17 mouse cellular contexts compared by ENCODE assay signal in genomic region chr17:18718275-18718674, GRCm38 (mm10).
"Had no signal": no experiment of that assay in that cellular context is flagged by ENCODE, and none has a peak within 500 bp of the region (broad histone marks: within the 10 kb centered on the region; RNA-seq: fewer than 3 reads in every experiment).

No protein-coding gene starts in this region.

- H3K27ac ChIP-seq: limb, embryonic 10.5 days; limb, embryonic 13.5 days; liver, embryonic 12.5 days; liver, embryonic 15.5 days; lung, embryonic 15.5 days; midbrain, embryonic 10.5 days; midbrain, embryonic 13.5 days had no signal

- H3K27me3 ChIP-seq: limb, embryonic 13.5 days; liver, embryonic 12.5 days; liver, embryonic 15.5 days; lung, embryonic 15.5 days; megakaryocyte, embryonic 14.5 days; midbrain, embryonic 13.5 days had no signal

- H3K9me3 ChIP-seq: liver, embryonic 15.5 days had no signal

- DNase-seq: kidney, adult 9 months; kidney, postnatal 14 days; kidney, postnatal 4 days; liver; lung, adult 18-20 months; lung, postnatal 10 days; lung, postnatal 36 days had no signal

- ATAC-seq: liver, embryonic 12.5 days; midbrain, embryonic 13.5 days; midbrain, embryonic 16.5 days had no signal

- H3K4me1 ChIP-seq: limb, embryonic 10.5 days; limb, embryonic 13.5 days; liver, embryonic 12.5 days; liver, embryonic 15.5 days; lung, embryonic 15.5 days; megakaryocyte, embryonic 14.5 days; midbrain, embryonic 10.5 days; midbrain, embryonic 13.5 days had no signal

- H3K4me3 ChIP-seq: limb, embryonic 10.5 days; limb, embryonic 13.5 days; liver, embryonic 12.5 days; liver, embryonic 15.5 days; lung, embryonic 15.5 days; megakaryocyte, embryonic 14.5 days; midbrain, embryonic 10.5 days; midbrain, embryonic 13.5 days; myocyte had no signal

- H3K9ac ChIP-seq: limb, embryonic 13.5 days; liver, embryonic 12.5 days; liver, embryonic 15.5 days; lung, embryonic 15.5 days; midbrain, embryonic 13.5 days had no signal

- H3K36me3 ChIP-seq: limb, embryonic 10.5 days; limb, embryonic 13.5 days; liver, embryonic 12.5 days; liver, embryonic 15.5 days; lung, embryonic 15.5 days; midbrain, embryonic 10.5 days; midbrain, embryonic 13.5 days had no signal

- H3K4me2 ChIP-seq: limb, embryonic 13.5 days; liver, embryonic 12.5 days; liver, embryonic 15.5 days; lung, embryonic 15.5 days; midbrain, embryonic 13.5 days had no signal
